Mouse (Mus musculus): ENCODE measurements around the gene Nde1. TPM values are rescaled to one million over a fixed set of nuclear protein-coding genes. Genes with fewer than 3 reads are reported as not detected.

Gene Nde1
- polyA plus RNA-seq, 1 experiment from 2014 or later, result 75.4 TPM

DNA sequence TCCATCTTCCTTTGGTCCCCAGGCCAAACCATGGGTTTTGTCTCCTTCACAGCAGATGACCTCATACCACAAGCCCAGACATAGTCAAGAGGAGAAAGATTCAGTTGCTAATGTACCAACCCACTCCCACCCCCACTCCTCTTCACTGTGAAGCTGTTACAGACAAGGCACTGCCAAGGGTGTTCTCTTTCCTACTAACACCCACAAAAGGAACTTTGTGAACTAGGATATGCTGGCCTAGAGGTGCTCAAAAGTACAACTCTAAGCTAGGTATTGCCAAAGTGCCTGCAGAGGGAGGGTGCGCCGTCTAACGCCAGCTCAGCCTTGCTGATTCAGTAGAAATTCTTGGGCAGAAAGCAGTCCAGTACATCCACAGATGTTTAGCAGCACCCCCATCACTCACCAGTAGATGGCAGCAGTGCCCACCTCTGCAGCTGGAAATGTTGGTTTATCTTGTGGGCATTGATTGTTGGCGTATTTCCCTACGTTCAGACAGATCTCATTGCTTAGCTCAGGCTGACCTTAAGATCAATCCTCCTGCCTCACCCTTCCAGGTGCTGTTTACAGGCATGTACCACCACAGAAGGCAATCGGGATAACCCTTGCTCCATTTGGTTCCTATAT lies 74.1 kb downstream of the Nde1 start:
- ATAC-seq (peak; percentile 71), DNase-seq (ENCODE audit: low spot score) (peak; percentile 76)
- Histone ChIP-seq H3K36me3 (ENCODE audit: control insufficient read depth, insufficient read depth, low read length) (no peaks in the 10 kb centered on the region), H3K4me3 (ENCODE audit: low read depth, low read length) (no peak overlapping the region), H3K4me1 (ENCODE audit: control insufficient read depth, insufficient read depth, low read length) (no peaks in the 10 kb centered on the region), H3K27ac (ENCODE audit: low read depth, low read length) (no peak overlapping the region), H3K27me3 (replicated peaks; ENCODE audit: control insufficient read depth, insufficient read depth, low read length) (no peaks in the 10 kb centered on the region), H3K4me2 (ENCODE audit: low read length) (no peak overlapping the region), H3K9me3 (replicated peaks; ENCODE audit: control insufficient read depth, low read length) (no peaks in the 10 kb centered on the region), H3K9ac (ENCODE audit: low read length) (no peak overlapping the region)
- WGBS, result 24% methylated on average over 6 of the region's 6 CpGs

DNA sequence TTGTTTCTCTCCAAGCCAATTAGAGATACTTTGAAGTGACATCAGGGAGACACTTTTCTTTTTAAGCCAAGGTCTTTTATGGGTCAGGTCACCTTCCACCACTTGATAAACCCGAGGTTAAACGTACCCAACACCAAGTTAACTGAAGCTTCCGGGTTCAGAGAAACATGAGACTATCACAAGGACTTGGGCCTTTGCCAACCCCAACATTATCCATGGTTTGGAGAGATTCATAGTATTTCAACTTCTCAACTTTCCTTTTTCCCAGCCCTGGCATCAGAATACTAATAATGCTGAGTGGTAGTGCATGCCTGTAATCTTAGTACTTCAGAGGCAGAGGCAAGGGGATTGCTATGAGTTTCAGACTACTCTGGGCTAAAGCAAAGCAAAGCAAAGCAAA lies 79.0 kb downstream of the Nde1 start:
- H3K4me3 ChIP-seq (ENCODE audit: low read depth, low read length), result no peak overlapping the region
- DNase-seq (ENCODE audit: low spot score) (no peak), ATAC-seq (no peak)
- no peaks in the 10 kb centered on the region for H3K9me3 ChIP-seq (replicated peaks; ENCODE audit: control insufficient read depth, low read length)
- H3K9ac ChIP-seq (ENCODE audit: low read length), result no peak overlapping the region
- 86% methylated on average over 3 of the region's 3 CpGs for WGBS
- H3K4me2 ChIP-seq (ENCODE audit: low read length), result no peak overlapping the region
- H3K27me3 ChIP-seq (replicated peaks; ENCODE audit: control insufficient read depth, insufficient read depth, low read length), result no peaks in the 10 kb centered on the region
- H3K36me3 ChIP-seq (ENCODE audit: control insufficient read depth, insufficient read depth, low read length), result no peaks in the 10 kb centered on the region
- no peaks in the 10 kb centered on the region for H3K4me1 ChIP-seq (ENCODE audit: control insufficient read depth, insufficient read depth, low read length)
- H3K27ac ChIP-seq (ENCODE audit: low read depth, low read length), result no peak overlapping the region

MicroRNA genes within 50 kb of the gene (microRNA counts, 519-probe panel; counts per million panel counts)
- 4,755 counts per million, percentile 69 among the panel's probes with 10 or more counts for microRNA mmu-miR-484

Small RNA genes lying within 50 kb of the gene (microRNA-seq; reads per million reads assigned to microRNA genes)
- gene Gm27671 (not detected), gene Mir484 (2,389 reads per million, percentile 86 among the genes with 10 or more reads in this experiment)

Other genes starting within 250 kb of the Nde1 start
- gene 2900011O08Rik, start 176.7 kb upstream of the Nde1 start, polyA plus RNA-seq (2014; fragmentation: Nextera tagmentation; extraction: Ambion mirVana), result 142 and 156 TPM in 2 replicates
- gene Ifitm7, start 176.4 kb upstream of the Nde1 start, polyA plus RNA-seq (2014; fragmentation: Nextera tagmentation; extraction: Ambion mirVana), result 0.37 and 0.42 TPM in 2 replicates
- gene Marf1, start 76 bp downstream of the Nde1 start, polyA plus RNA-seq (2014; fragmentation: Nextera tagmentation; extraction: Ambion mirVana), result 17.1 and 20.2 TPM in 2 replicates
- 0.28 and 0.40 TPM in 2 replicates for gene Myh11, start 128.1 kb downstream of the Nde1 start, polyA plus RNA-seq (2014; fragmentation: Nextera tagmentation; extraction: Ambion mirVana)
- 216 and 234 TPM in 2 replicates for gene Fopnl, start 154.1 kb downstream of the Nde1 start, polyA plus RNA-seq (2014; fragmentation: Nextera tagmentation; extraction: Ambion mirVana)
- 5.2 and 5.5 TPM in 2 replicates for gene Abcc1, start 198.3 kb downstream of the Nde1 start, polyA plus RNA-seq (2014; fragmentation: Nextera tagmentation; extraction: Ambion mirVana)